Mouse (Mus musculus): ENCODE measurements around the gene Gm5868. TPM values are rescaled to one million over a fixed set of nuclear protein-coding genes. Genes with fewer than 3 reads are reported as not detected.
A peak's percentile ranks its signal among the peaks of the same experiment; 100 is the strongest.
"Not testable (repeated sequence)": the region's sequence is repeated elsewhere in the genome, so short reads cannot be mapped to it uniquely, and the experiment has no call there.

The Gm5868 gene
- not detected in 2 replicates for polyA plus RNA-seq (2015; fragmentation: Nextera tagmentation; extraction: Ambion mirVana)

DNA sequence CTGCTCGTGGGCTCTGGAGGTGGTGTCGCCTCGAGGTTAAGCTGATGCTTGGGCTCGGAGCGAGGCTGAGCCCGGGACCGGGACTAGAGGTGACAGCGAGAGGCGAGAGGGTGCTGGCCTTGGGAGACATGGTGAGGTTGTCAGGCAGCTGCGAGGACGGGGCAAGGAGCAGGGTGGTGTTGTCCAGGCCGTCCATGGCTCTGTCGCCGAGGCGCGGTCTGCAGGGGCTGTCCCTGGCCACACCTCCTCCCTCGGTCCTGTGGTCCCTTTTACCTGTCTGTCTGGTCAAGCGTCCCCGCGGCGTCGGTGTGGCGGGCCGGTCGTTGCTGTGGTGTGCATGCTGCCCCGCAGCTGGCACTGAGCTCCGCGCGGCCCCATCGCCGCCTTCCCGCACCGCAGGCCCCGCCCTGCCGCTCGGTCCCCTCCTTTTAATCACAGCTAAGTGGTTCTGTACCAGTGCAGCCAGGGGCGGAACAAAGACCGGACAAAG lies at the start of gene Gm5868:
Gene Gm5868 (minus strand): TSS at position 360 of the 490 bp plus-strand sequence.
- Histone ChIP-seq H3K4me1 (replicated peaks) (no peaks in the 10 kb centered on the region), H3K9me3 (replicated peaks) (no peaks in the 10 kb centered on the region), H3K27ac (no peak within 1 kb of the TSS), H3K36me3 (no peaks in the 10 kb centered on the region), H3K4me3 (replicated peaks) (peak within 1 kb of the TSS; percentile 37), H3K4me2 (peak within 1 kb of the TSS; percentile 57), H3K27me3 (peaks cover 30% of the 10 kb centered on the region), H3K9ac (no peak within 1 kb of the TSS)
- 4% methylated on average over 37 of the region's 38 CpGs for WGBS (ENCODE audit: insufficient replicate concordance)
- ATAC-seq (ENCODE audit: low read depth) (no peak; the same call in 1 of the 2 replicates), DNase-seq (no peak)

DNA sequence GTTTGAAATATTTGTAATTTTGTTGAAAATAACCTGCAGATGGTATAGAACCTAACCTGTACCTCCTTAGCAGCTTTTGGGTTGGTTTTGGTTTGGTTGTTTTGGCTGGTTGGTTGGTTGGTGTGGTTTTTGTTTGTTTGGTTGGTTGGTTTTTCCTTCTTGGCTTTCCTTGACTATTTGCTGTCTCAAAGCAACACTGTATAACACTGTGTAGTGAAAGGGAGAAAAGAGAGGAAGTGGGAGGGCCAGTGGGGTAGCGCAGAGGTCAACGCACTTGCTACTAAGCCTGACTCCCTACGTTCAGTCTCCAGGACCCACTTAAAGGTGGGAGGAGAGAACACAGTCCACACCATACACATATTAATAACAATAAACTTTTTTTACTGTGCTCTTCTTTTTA lies 49.2 kb upstream of the Gm5868 start:
- no peak overlapping the region for H3K4me2 ChIP-seq
- WGBS (ENCODE audit: insufficient replicate concordance), result 70% methylated on average over 3 of the region's 3 CpGs
- H3K9me3 ChIP-seq (replicated peaks), result no peaks in the 10 kb centered on the region
- DNase-seq (no peak), ATAC-seq (ENCODE audit: low read depth) (no peak)
- no peak overlapping the region for H3K4me3 ChIP-seq (replicated peaks)
- H3K27me3 ChIP-seq, result no peaks in the 10 kb centered on the region
- H3K36me3 ChIP-seq, result no peaks in the 10 kb centered on the region
- H3K27ac ChIP-seq, result no peak overlapping the region
- no peaks in the 10 kb centered on the region for H3K4me1 ChIP-seq (replicated peaks)
- H3K9ac ChIP-seq, result no peak overlapping the region

DNA sequence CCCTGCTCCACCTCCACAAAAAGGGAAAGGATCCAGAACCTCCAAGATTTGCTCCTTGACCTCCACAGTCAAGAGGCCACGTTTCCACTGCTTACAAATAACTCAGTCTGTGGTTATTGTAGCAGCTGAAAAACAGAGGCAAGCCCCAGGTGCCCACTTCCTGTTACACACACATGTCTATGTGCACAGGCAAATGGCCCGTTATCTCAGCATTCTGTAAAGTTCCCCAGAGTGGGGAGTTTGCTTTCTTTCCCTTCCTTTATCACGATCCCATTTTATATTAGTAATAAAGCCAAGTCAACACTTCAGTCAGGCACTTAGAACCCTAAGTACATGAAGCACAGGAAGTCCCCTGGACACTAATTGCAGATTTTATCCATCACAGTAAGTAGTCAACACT lies 48.8 kb upstream of the Gm5868 start:
- Histone ChIP-seq H3K27me3 (no peaks in the 10 kb centered on the region), H3K4me3 (replicated peaks) (no peak overlapping the region), H3K9me3 (replicated peaks) (no peaks in the 10 kb centered on the region), H3K9ac (no peak overlapping the region), H3K4me2 (no peak overlapping the region), H3K4me1 (replicated peaks) (no peaks in the 10 kb centered on the region), H3K27ac (no peak overlapping the region), H3K36me3 (no peaks in the 10 kb centered on the region)
- ATAC-seq (ENCODE audit: low read depth) (no peak), DNase-seq (no peak)
- 19% methylated on average over 3 of the region's 3 CpGs for WGBS (ENCODE audit: insufficient replicate concordance)

DNA sequence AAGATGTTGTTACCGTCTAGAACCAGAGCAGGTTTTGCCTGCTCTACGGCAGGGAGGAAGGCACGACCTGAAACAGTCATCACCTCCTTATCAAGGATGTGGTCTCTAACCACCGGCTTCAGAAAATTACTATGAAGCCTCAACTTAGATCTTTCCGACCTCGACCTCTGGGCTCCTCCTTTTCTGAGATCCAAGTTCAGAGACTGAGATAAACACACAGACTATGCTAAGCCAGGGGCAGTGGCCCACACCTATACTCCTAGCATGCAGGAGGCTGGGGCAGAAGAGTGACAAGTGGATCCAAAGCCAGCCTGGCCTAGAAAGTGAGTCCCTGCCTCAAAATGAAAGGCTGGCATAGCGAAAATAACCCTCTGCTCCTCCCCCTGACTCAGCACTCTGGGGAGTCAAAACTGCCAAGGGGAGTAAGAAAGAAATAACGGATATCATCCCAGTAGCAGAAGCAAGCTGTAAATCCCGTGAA lies 47.5 kb upstream of the Gm5868 start:
- H3K36me3 ChIP-seq, result no peaks in the 10 kb centered on the region
- 32% methylated on average over 9 of the region's 9 CpGs for WGBS (ENCODE audit: insufficient replicate concordance)
- H3K27ac ChIP-seq, result no peak overlapping the region
- DNase-seq, result peak; percentile 5
- no peak for ATAC-seq (ENCODE audit: low read depth)
- no peaks in the 10 kb centered on the region for H3K27me3 ChIP-seq
- no peak overlapping the region for H3K4me3 ChIP-seq (replicated peaks)
- no peaks in the 10 kb centered on the region for H3K4me1 ChIP-seq (replicated peaks)
- H3K4me2 ChIP-seq, result peak overlapping the region; percentile 14; the same call in 1 of the 2 replicates
- no peak overlapping the region for H3K9ac ChIP-seq
- H3K9me3 ChIP-seq (replicated peaks), result no peaks in the 10 kb centered on the region

DNA sequence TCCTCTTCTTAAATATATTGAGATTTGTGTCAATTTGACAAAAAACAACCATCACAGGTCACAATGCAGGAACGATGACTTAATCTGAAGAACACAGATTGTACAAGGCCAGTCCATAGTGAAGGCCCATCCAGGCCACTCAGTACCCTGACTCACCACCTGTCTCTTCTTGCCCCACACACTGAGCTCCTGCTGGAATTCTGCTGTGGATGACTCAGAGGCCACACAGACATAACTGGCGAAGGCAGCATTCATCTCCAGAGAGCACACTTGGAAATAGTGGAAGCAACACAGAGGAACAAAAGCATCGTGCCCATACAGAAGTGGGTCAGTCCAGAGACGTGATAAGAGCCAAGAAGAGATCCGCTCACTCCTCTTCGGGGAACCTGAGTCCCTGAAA lies 42.7 kb upstream of the Gm5868 start:
- Histone ChIP-seq H3K27ac (no peak overlapping the region), H3K36me3 (no peaks in the 10 kb centered on the region), H3K9me3 (replicated peaks) (no peaks in the 10 kb centered on the region), H3K4me3 (replicated peaks) (no peak overlapping the region), H3K9ac (no peak overlapping the region), H3K4me1 (replicated peaks) (no peaks in the 10 kb centered on the region), H3K27me3 (no peaks in the 10 kb centered on the region), H3K4me2 (no peak overlapping the region)
- 66% methylated on average over 6 of the region's 6 CpGs for WGBS (ENCODE audit: insufficient replicate concordance)
- DNase-seq, result no peak
- ATAC-seq (ENCODE audit: low read depth), result no peak

DNA sequence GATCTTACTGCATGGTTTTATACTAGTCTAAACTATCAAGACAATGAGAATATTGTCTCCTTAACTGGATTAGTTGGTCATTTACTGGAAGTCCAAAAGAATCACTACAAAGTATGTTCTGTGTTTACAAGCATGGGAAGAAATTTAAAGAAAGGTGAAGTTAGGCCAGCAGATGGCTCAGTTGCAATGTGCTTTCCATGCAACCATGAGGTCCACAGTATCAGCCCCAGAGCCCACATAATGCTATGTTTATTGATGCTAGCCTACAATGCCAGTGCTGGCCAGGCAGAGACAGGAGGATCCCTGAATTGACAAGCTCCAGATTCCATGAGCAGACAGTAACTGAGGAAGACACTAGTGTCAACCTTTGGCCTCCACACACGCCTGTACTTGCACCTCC lies 33.7 kb upstream of the Gm5868 start:
- Histone ChIP-seq H3K4me2 (no peak overlapping the region), H3K36me3 (no peaks in the 10 kb centered on the region), H3K27ac (no peak overlapping the region), H3K9ac (no peak overlapping the region), H3K4me1 (replicated peaks) (no peaks in the 10 kb centered on the region), H3K9me3 (replicated peaks) (no peaks in the 10 kb centered on the region), H3K4me3 (replicated peaks) (no peak overlapping the region), H3K27me3 (no peaks in the 10 kb centered on the region)
- DNase-seq (no peak), ATAC-seq (ENCODE audit: low read depth) (no peak)
- WGBS (ENCODE audit: insufficient replicate concordance), result 52% methylated on average over 1 of the region's 1 CpGs

DNA sequence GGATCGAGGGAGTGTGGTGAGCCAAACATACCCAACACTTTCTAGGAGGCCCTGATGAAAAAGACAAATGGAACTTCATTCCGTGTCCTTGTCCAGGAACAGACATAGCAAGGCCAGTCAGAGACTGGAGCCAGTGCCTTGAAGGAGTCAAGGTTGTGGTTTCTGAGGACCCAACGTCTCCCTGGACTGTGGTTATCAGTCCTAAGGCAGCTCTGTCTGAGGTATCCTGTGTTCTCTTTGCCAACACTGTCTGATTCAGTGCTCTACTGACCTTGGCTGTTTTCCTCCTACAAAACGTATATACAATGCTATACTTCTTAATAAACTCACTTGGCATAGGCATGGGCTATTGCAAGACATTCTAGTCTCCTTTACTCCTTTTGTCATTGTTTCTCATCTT lies 30.1 kb upstream of the Gm5868 start:
- 39% methylated on average over 4 of the region's 4 CpGs for WGBS (ENCODE audit: insufficient replicate concordance)
- DNase-seq, result no peak
- no peaks in the 10 kb centered on the region for H3K9me3 ChIP-seq (replicated peaks)
- H3K4me3 ChIP-seq (replicated peaks), result no peak overlapping the region
- no peak overlapping the region for H3K4me2 ChIP-seq
- no peak overlapping the region for H3K9ac ChIP-seq
- no peak overlapping the region for H3K27ac ChIP-seq
- H3K36me3 ChIP-seq, result no peaks in the 10 kb centered on the region
- no peak for ATAC-seq (ENCODE audit: low read depth)
- H3K27me3 ChIP-seq, result no peaks in the 10 kb centered on the region
- no peaks in the 10 kb centered on the region for H3K4me1 ChIP-seq (replicated peaks)

DNA sequence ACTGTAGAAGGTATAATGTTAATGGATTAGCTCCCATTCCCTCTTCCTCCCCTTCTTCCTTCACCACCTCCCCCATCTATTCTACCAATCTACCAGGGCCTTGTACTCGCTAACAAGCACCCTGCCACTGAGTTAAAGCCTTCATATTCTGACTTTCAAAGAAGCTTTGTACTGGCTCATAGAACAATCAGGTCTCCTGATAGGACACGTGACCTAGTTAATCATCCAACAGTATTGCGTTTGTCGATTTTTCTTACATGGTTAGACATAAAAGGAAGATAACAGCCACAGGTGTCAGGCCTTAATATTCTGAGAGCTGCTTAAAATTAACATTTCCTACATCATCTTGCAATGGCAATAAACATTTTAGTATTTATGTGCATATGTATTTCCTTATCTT lies 15.8 kb upstream of the Gm5868 start:
- no peaks in the 10 kb centered on the region for H3K9me3 ChIP-seq (replicated peaks)
- no peak overlapping the region for H3K27ac ChIP-seq
- 68% methylated on average over 4 of the region's 4 CpGs for WGBS (ENCODE audit: insufficient replicate concordance)
- no peak overlapping the region for H3K9ac ChIP-seq
- H3K36me3 ChIP-seq, result no peaks in the 10 kb centered on the region
- H3K4me3 ChIP-seq (replicated peaks), result no peak overlapping the region
- no peaks in the 10 kb centered on the region for H3K4me1 ChIP-seq (replicated peaks)
- no peak overlapping the region for H3K4me2 ChIP-seq
- ATAC-seq (ENCODE audit: low read depth) (no peak), DNase-seq (no peak)
- no peaks in the 10 kb centered on the region for H3K27me3 ChIP-seq

DNA sequence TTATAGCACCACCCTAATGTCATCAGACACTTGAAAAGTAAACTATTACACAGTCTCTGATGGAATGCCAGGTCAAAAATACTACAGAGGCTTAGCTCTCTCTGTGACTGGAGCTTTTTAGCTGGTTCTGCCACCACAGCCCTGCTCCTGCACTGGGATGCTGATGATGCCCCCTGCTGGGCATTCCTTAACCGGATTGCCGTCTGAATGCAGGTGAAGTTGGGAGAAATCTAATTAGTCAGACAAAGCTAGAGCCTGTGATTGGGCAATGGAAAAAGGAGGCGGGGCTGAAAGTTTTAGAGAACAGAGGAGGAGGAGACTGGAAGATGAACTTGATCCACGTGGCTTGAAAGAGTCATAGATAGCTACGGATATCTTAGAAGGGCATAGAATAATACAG lies 13.7 kb upstream of the Gm5868 start:
- Histone ChIP-seq H3K9ac (no peak overlapping the region), H3K4me3 (replicated peaks) (no peak overlapping the region), H3K27me3 (no peaks in the 10 kb centered on the region), H3K9me3 (replicated peaks) (no peaks in the 10 kb centered on the region), H3K4me2 (no peak overlapping the region), H3K36me3 (no peaks in the 10 kb centered on the region), H3K27ac (no peak overlapping the region), H3K4me1 (replicated peaks) (no peaks in the 10 kb centered on the region)
- ATAC-seq (ENCODE audit: low read depth), result no peak
- peak; percentile 8 for DNase-seq
- WGBS (ENCODE audit: insufficient replicate concordance), result 13% methylated on average over 5 of the region's 5 CpGs

DNA sequence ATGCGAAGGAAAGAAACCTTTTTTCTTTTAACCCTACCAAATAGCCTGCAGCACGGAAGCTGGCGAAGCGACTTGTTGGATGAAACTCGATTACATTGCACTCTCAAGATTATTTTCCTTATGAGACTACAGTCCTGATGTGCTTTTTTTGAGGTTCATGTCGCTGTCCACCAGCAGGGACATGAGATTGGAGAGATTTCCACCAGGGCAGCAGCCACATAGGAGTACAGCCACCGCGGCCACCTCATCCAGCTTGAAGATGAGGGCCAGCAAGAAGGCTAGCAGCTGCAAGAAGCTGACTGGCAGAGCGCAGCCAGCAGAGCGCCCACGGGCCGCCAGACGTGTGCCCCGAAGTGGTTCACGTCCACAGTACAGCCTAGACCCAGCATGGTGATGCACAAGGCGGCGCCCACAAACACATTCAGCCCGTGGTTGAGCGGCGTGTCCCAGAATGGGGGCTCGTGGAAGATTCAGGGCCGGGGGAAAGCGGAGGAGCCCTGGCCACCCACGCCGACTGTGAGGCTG lies 622 bp downstream of the Gm5868 start:
- not testable (repeated sequence) for ATAC-seq (ENCODE audit: low read depth); H3K36me3 ChIP-seq; DNase-seq; H3K9ac ChIP-seq; H3K4me1 ChIP-seq (replicated peaks); H3K27ac ChIP-seq; H3K9me3 ChIP-seq (replicated peaks)
- H3K4me3 ChIP-seq (replicated peaks), result 0 out of 2 replicates have a peak overlapping the region, but pooled peaks have one; percentile 37
- H3K27me3 ChIP-seq, result peaks cover 33% of the 10 kb centered on the region
- WGBS (ENCODE audit: insufficient replicate concordance), result 33% methylated on average over 25 of the region's 25 CpGs
- peak overlapping the region; percentile 57 for H3K4me2 ChIP-seq

DNA sequence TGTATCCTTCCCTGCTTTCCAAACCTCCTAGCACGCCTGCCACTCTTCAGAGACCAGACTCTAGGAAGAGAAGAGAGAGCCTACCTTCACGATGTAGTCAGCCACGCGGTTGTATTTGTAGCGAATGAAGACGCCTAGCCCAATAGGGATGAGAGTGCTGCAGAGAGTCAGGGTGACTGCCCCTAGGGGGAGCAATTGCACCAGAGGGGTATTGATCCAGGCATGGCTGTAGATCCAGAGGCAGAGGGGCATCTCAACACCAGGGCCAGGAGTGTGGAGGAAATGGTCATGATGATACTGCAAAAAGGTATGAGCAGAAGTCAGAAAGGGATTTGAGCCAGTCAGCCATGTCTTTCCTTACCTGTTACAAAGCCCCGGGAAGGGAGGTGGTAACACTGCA lies 1.2 kb downstream of the Gm5868 start:
- not testable (repeated sequence) for H3K27ac ChIP-seq; H3K4me3 ChIP-seq (replicated peaks); H3K9ac ChIP-seq; H3K36me3 ChIP-seq; DNase-seq; ATAC-seq (ENCODE audit: low read depth); H3K4me1 ChIP-seq (replicated peaks); H3K9me3 ChIP-seq (replicated peaks); H3K4me2 ChIP-seq
- WGBS (ENCODE audit: insufficient replicate concordance), result 36% methylated on average over 7 of the region's 7 CpGs
- peaks cover 39% of the 10 kb centered on the region for H3K27me3 ChIP-seq

DNA sequence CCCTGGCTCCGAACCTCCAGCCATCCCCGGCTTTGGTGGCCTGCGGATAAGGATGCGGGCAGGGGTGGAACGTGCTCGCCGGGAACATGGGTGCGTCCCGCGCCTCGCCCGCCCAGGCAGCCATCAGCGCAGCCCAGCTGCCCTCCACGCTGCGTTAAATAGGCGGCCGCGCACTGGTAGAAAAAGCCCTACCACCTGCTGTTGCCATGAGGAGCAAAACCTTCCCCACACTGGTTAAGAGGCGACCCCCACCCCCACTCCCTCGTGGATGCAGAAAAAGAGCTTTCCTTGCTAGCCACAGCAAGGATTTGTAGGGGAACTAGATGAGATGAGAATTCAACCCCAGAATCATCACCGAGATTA lies 6.4 kb downstream of the Gm5868 start, which contains the start of gene Zar1:
Gene Zar1 (minus strand): TSS at position 285 of the 363 bp plus-strand sequence.
- H3K9me3 ChIP-seq (replicated peaks); H3K4me1 ChIP-seq (replicated peaks); H3K36me3 ChIP-seq; ATAC-seq (ENCODE audit: low read depth); H3K27ac ChIP-seq; DNase-seq; H3K9ac ChIP-seq: not testable (repeated sequence)
- H3K4me3 ChIP-seq (replicated peaks), result peak within 1 kb of the TSS; percentile 41
- H3K27me3 ChIP-seq, result peaks cover 44% of the 10 kb centered on the region
- peak within 1 kb of the TSS; percentile 54 for H3K4me2 ChIP-seq
- WGBS (ENCODE audit: insufficient replicate concordance), result 8% methylated on average over 21 of the region's 21 CpGs

Data from liver, embryonic 13.5 days (tissue).